Mouse (Mus musculus) frontal cortex, postnatal 25 days (tissue): ENCODE data around the gene Osbpl2.
A peak's percentile ranks its signal among the peaks of the same experiment; 100 is the strongest.
"Not testable (repeated sequence)": the region's sequence is repeated elsewhere in the genome, so short reads cannot be mapped to it uniquely, and the experiment has no call there.

Experiments
- DNase-seq, 2 experiments: peaks; one replicate each; pipeline ENCODE4 v3.0.0; 2022; ENCODE audit warnings: low spot score in 2 of 2

Osbpl2 gene

GRCm38 (mm10) chr2:180148551-180148950 is 29.4 kb downstream of the Osbpl2 start:
- no peak for DNase-seq

- DNase-seq: no peak
Measured at GRCm38 (mm10) chr2:180154796-180155195, 35.7 kb downstream of the Osbpl2 start.

GRCm38 (mm10) chr2:180158627-180159026 is 39.5 kb downstream of the Osbpl2 start:
- DNase-seq: no peak

- no peak for DNase-seq
Measured at GRCm38 (mm10) chr2:180165855-180166254, 46.7 kb downstream of the Osbpl2 start.

GRCm38 (mm10) chr2:180166869-180167268 is 47.8 kb downstream of the Osbpl2 start:
- no peak for DNase-seq

- no peak for DNase-seq
Measured at GRCm38 (mm10) chr2:180170151-180170805, 51.2 kb downstream of the Osbpl2 start.

- DNase-seq: peak; percentile 95 to 98
Measured at GRCm38 (mm10) chr2:180170806-180171521, 51.9 kb downstream of the Osbpl2 start, which contains the start of gene Adrm1. Adrm1 (plus strand) TSS chr2:180171485.

GRCm38 (mm10) chr2:180171522-180172070 is 52.5 kb downstream of the Osbpl2 start:
- no peak for DNase-seq

- no peak for DNase-seq
Measured at GRCm38 (mm10) chr2:180172152-180172551, 53.0 kb downstream of the Osbpl2 start.

GRCm38 (mm10) chr2:180173163-180173562 is 54.1 kb downstream of the Osbpl2 start:
- no peak for DNase-seq

GRCm38 (mm10) chr2:180173711-180174110 is 54.6 kb downstream of the Osbpl2 start:
- DNase-seq: not testable (repeated sequence)

GRCm38 (mm10) chr2:180174121-180174520 is 55.0 kb downstream of the Osbpl2 start:
- DNase-seq: no peak

- DNase-seq: no peak
Measured at GRCm38 (mm10) chr2:180175725-180176124, 56.6 kb downstream of the Osbpl2 start.

- no peak for DNase-seq
Measured at GRCm38 (mm10) chr2:180181542-180181941, 62.4 kb downstream of the Osbpl2 start.

- no peak for DNase-seq
Measured at GRCm38 (mm10) chr2:180184011-180184751, 65.1 kb downstream of the Osbpl2 start.

- no peak for DNase-seq
Measured at GRCm38 (mm10) chr2:180184752-180185109, 65.6 kb downstream of the Osbpl2 start.

- DNase-seq: no peak
Measured at GRCm38 (mm10) chr2:180185686-180186085, 66.6 kb downstream of the Osbpl2 start.

- no peak for DNase-seq
Measured at GRCm38 (mm10) chr2:180187362-180187761, 68.3 kb downstream of the Osbpl2 start.

GRCm38 (mm10) chr2:180196610-180197322 is 77.7 kb downstream of the Osbpl2 start:
- DNase-seq: no peak

- no peak for DNase-seq
Measured at GRCm38 (mm10) chr2:180197323-180198037, 78.4 kb downstream of the Osbpl2 start.

- no peak for DNase-seq
Measured at GRCm38 (mm10) chr2:180198782-180199181, 79.7 kb downstream of the Osbpl2 start.
